Mouse (Mus musculus) thymus, adult 2 months (tissue): ENCODE results near the gene Poll. TPM values are rescaled to one million over a fixed set of nuclear protein-coding genes. Genes with fewer than 3 reads are reported as not detected.
"Not testable (repeated sequence)": the region's sequence is repeated elsewhere in the genome, so short reads cannot be mapped to it uniquely, and the experiment has no call there.

Experiments
- DNase-seq: peaks from one replicate; pipeline ENCODE4 v3.0.0; 2021
- H3K27ac ChIP-seq: fragments of 200-500 bp; 2 replicates; pipeline ENCODE4 v1.5.1; 2012; ENCODE audit warnings: low read length, control low read depth; ENCODE audit not compliant: control insufficient read depth, insufficient read depth
- H3K27me3 ChIP-seq: fragments of 200-500 bp; 2 replicates; pipeline ENCODE4 v1.6.1; 2012; ENCODE audit warnings: mild to moderate bottlenecking, low read length, moderate library complexity, mixed read lengths; ENCODE audit not compliant: control insufficient read depth, insufficient read depth
- H3K36me3 ChIP-seq: fragments of 200-500 bp; 2 replicates; pipeline ENCODE4 v1.6.1; 2012; ENCODE audit warnings: mild to moderate bottlenecking, low read length, moderate library complexity; ENCODE audit not compliant: control insufficient read depth, insufficient read depth
- H3K4me1 ChIP-seq: fragments of 200-500 bp; replicated peaks from 2 replicates; pipeline ENCODE4 v1.6.1; 2012; ENCODE audit warnings: low read length; ENCODE audit not compliant: control insufficient read depth, insufficient read depth
- H3K4me3 ChIP-seq: fragments of 200-500 bp; 2 replicates; pipeline ENCODE4 v1.5.1; 2012; ENCODE audit warnings: mild to moderate bottlenecking, low read length, control low read depth, moderate library complexity; ENCODE audit not compliant: control insufficient read depth, insufficient read depth
- CTCF ChIP-seq: fragments of 200-500 bp; IDR thresholded peaks from 2 replicates; pipeline ENCODE4 v1.5.1; 2012; ENCODE audit warnings: mild to moderate bottlenecking, control low read depth, low read length, moderate library complexity, borderline replicate concordance; ENCODE audit not compliant: control insufficient read depth, poor library complexity, insufficient read depth; ENCODE audit errors: extremely low read depth
- POLR2A ChIP-seq: fragments of 200-500 bp; IDR thresholded peaks from 2 replicates; pipeline ENCODE4 v1.6.1; 2012; ENCODE audit warnings: mild to moderate bottlenecking, low read length, control low read depth, moderate library complexity; ENCODE audit not compliant: control insufficient read depth, poor library complexity, insufficient read depth; ENCODE audit errors: extremely low read depth
- WGBS: fragments of 180-500 bp; shearing (Covaris S2); methylation state at CpG from one replicate; pipeline ENCODE4 v1.1.7; 2018; 5-methylcytosine and 5-hydroxymethylcytosine counted together
- polyA plus RNA-seq: library from polyadenylated mRNA; depleted of rRNA; stranded (reverse); fragments of >200 nt; gene quantifications from 2 replicates; pipeline ENCODE4 v1.2.3, GENCODE M21; 2012

Poll gene
- polyA plus RNA-seq, 1 experiment = 6.8 TPM

GRCm38 (mm10) chr19:45552187-45552586 lies 8.1 kb downstream of the Poll start:
- H3K4me1 ChIP-seq = peaks cover 25% of the 10 kb centered on the region
- no peak for DNase-seq
- H3K4me3 ChIP-seq = no peak overlapping the region
- no peaks in the 10 kb centered on the region for H3K27me3 ChIP-seq
- 7% methylated on average over 6 of the region's 6 CpGs for WGBS
- no peaks in the 10 kb centered on the region for H3K36me3 ChIP-seq
- no peak overlapping the region; the same call in 1 of the 2 replicates for H3K27ac ChIP-seq
- TF ChIP-seq CTCF (0 out of 2 replicates have a peak, but pooled peaks have one; percentile 13), POLR2A (no peak)

- H3K36me3 ChIP-seq = no peaks in the 10 kb centered on the region
- no peak for DNase-seq
- no peak overlapping the region for H3K4me3 ChIP-seq
- H3K4me1 ChIP-seq = peaks cover 25% of the 10 kb centered on the region
- no peaks in the 10 kb centered on the region for H3K27me3 ChIP-seq
- TF ChIP-seq POLR2A (no peak), CTCF (no peak)
- H3K27ac ChIP-seq = no peak overlapping the region
- WGBS = 46% methylated on average over 4 of the region's 4 CpGs
Observed at GRCm38 (mm10) chr19:45549948-45550347, 10.4 kb downstream of the Poll start.

- Histone ChIP-seq H3K27me3 (no peaks in the 10 kb centered on the region), H3K4me3 (no peak overlapping the region), H3K36me3 (no peaks in the 10 kb centered on the region), H3K4me1 (peaks cover 30% of the 10 kb centered on the region), H3K27ac (no peak overlapping the region)
- no peak for DNase-seq
- TF ChIP-seq CTCF (no peak), POLR2A (no peak)
- WGBS = 91% methylated on average over 23 of the region's 23 CpGs
Observed at GRCm38 (mm10) chr19:45549128-45549915, 11.0 kb downstream of the Poll start.

- not testable (repeated sequence) for H3K27me3 ChIP-seq, H3K36me3 ChIP-seq, H3K27ac ChIP-seq, DNase-seq, H3K4me3 ChIP-seq
- peaks cover 32% of the 10 kb centered on the region for H3K4me1 ChIP-seq
Observed at GRCm38 (mm10) chr19:45548196-45548595, 12.1 kb downstream of the Poll start.

GRCm38 (mm10) chr19:45544925-45545321 lies 15.4 kb downstream of the Poll start:
- H3K4me3 ChIP-seq = peak overlapping the region; percentile 48
- H3K27me3 ChIP-seq = no peaks in the 10 kb centered on the region
- TF ChIP-seq POLR2A (no peak), CTCF (peak; percentile 92)
- DNase-seq = peak; percentile 82
- no peaks in the 10 kb centered on the region for H3K36me3 ChIP-seq
- no peak overlapping the region for H3K27ac ChIP-seq
- peaks cover 31% of the 10 kb centered on the region for H3K4me1 ChIP-seq
- WGBS = under 1% methylated on average over 30 of the region's 30 CpGs

DNA sequence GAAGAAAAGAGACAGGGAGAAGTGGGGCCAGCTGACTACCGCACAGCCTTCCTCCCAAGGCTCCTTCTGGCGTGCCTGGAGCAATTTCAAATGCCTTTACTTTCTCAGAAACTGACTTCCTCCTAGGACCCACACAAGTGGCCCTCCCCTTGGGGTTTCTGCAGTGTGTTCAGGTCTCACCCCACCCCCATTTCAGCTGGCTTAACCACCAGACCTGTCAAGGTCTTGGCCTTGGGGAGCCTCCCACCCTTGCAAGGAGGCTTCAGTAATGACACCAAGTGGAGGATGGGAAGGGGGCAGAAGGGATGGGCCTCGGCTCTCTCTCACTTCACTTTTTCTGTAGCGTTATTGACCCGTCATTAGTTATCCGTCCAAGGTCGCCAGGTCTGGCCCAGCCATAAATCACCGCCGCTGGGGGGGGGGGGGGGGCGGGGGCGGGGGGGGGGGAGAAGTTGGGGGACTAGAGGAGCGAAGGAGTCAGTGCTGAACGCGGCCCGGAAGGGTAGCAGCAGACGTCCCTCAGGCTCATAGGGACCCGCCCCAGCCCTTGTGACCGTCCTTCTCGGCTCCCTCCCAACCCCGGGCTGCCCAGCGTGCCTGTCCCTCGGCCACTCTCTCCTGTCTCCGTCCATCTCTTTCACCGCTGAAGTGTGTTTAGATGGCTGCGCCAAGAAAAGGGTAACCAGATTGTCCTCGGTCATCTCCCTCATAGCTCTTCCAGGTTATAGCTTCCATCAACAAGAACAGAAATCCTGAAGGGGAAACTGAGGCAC lies 16.0 kb downstream of the Poll start:
- WGBS = 1% methylated on average over 24 of the region's 26 CpGs
- H3K27me3 ChIP-seq = no peaks in the 10 kb centered on the region
- DNase-seq = no peak
- peaks cover 31% of the 10 kb centered on the region for H3K4me1 ChIP-seq
- H3K36me3 ChIP-seq = no peaks in the 10 kb centered on the region
- TF ChIP-seq CTCF (no peak), POLR2A (no peak)
- H3K4me3 ChIP-seq = peak overlapping the region; percentile 48
- no peak overlapping the region for H3K27ac ChIP-seq

GRCm38 (mm10) chr19:45542061-45542460 lies 18.3 kb downstream of the Poll start:
- Histone ChIP-seq H3K4me1 (peaks cover 31% of the 10 kb centered on the region), H3K36me3 (no peaks in the 10 kb centered on the region), H3K27ac (no peak overlapping the region), H3K27me3 (no peaks in the 10 kb centered on the region), H3K4me3 (peak overlapping the region; percentile 27)
- WGBS = 48% methylated on average over 3 of the region's 3 CpGs
- no peak for DNase-seq
- no peak for TF ChIP-seq CTCF
- TF ChIP-seq POLR2A = no peak
